ENCODE assay signal across 8 mouse cellular contexts in genomic region chr9:14614205-14614930, GRCm38 (mm10). TPM values are rescaled to one million over a fixed set of nuclear protein-coding genes. Genes with fewer than 3 reads are reported as not detected.
DNase-seq lines count a peak whose midpoint lies in the region; ATAC-seq lines count a peak whose summit lies in the region.

No protein-coding gene starts in this region.

- peak overlapping the region; percentile 87 for H3K4me3 ChIP-seq in intestine, embryonic 16.5 days (ENCODE audit: low read length)
- H3K4me3 ChIP-seq in lung, embryonic 15.5 days = peak overlapping the region; percentile 81

- peak overlapping the region; percentile 87 for H3K27ac ChIP-seq in intestine, embryonic 16.5 days (ENCODE audit: low read length)
- H3K27ac ChIP-seq in lung, embryonic 15.5 days = peak overlapping the region; percentile 82

- no peaks in the 10 kb centered on the region for H3K27me3 ChIP-seq in intestine, embryonic 16.5 days (replicated peaks; ENCODE audit: control insufficient read depth, insufficient read depth, low read length)
- no peaks in the 10 kb centered on the region for H3K27me3 ChIP-seq in lung, embryonic 15.5 days

- H3K9ac ChIP-seq in intestine, embryonic 16.5 days (ENCODE audit: low read depth, low read length) = peak overlapping the region; percentile 92
- peak overlapping the region; percentile 96 for H3K9ac ChIP-seq in lung, embryonic 15.5 days

- DNase-seq in left cerebral cortex, postnatal 25 days (ENCODE audit: low spot score in 2 of 2) = peak; percentile 13 to 23
- no peak for DNase-seq in left cerebral cortex, postnatal 14 days (ENCODE audit: low spot score in 2 of 2)
- peak; percentile 20 for DNase-seq in cerebellum, adult 8-10 months
- DNase-seq in gastrocnemius, postnatal 14 days = peak; percentile 43
- DNase-seq in right cerebral cortex, postnatal 10 days (ENCODE audit: low spot score in 2 of 2) = peak; percentile 35 to 49
- no peak for DNase-seq in spleen, postnatal 14 days (ENCODE audit: low spot score in 2 of 2)

- H3K4me2 ChIP-seq in intestine, embryonic 16.5 days (ENCODE audit: low read depth, low read length) = peak overlapping the region; percentile 77
- peak overlapping the region; percentile 81 for H3K4me2 ChIP-seq in lung, embryonic 15.5 days

- under 1% methylated on average over 45 of the region's 50 CpGs for WGBS in intestine, embryonic 16.5 days
- WGBS in lung, embryonic 15.5 days = under 1% methylated on average over 45 of the region's 50 CpGs

- H3K9me3 ChIP-seq in intestine, embryonic 16.5 days (ENCODE audit: control insufficient read depth, low read length) = no peaks in the 10 kb centered on the region
- H3K9me3 ChIP-seq in lung, embryonic 15.5 days = no peaks in the 10 kb centered on the region

- peak; percentile 75 for ATAC-seq in intestine, embryonic 16.5 days
- peak; percentile 58 for ATAC-seq in lung, embryonic 15.5 days (ENCODE audit: borderline replicate concordance, extremely low read depth, low FRiP score, low TSS enrichment)

- peaks cover 23% of the 10 kb centered on the region for H3K4me1 ChIP-seq in intestine, embryonic 16.5 days (ENCODE audit: control insufficient read depth, insufficient read depth, low read length)
- peaks cover 42% of the 10 kb centered on the region for H3K4me1 ChIP-seq in lung, embryonic 15.5 days

- no peaks in the 10 kb centered on the region for H3K36me3 ChIP-seq in intestine, embryonic 16.5 days (ENCODE audit: control insufficient read depth, insufficient read depth, low read length)
- H3K36me3 ChIP-seq in lung, embryonic 15.5 days = no peaks in the 10 kb centered on the region

- intact Hi-C loops in left cerebral cortex, postnatal 25 days (cut with DNase I) = no loop called here
- intact Hi-C loops in left cerebral cortex, postnatal 14 days (cut with DNase I) = no loop called here
- intact Hi-C loops in gastrocnemius, postnatal 14 days (cut with DNase I; ENCODE audit: low total_unique reads) = no loop called here

RNA-seq across cellular contexts. Expression of gene Amotl1, which starts 30.5 kb away (rescaled TPM):
- total RNA-seq in left cerebral cortex, postnatal 25 days (2021) = 10 to 100 TPM; 13.6 to 15.8 TPM
- total RNA-seq in left cerebral cortex, postnatal 14 days (2021) = 10 to 100 TPM; 12.9 to 15.8 TPM
- total RNA-seq in gastrocnemius, postnatal 14 days (2021) = 100 to 1,000 TPM; 264 to 270 TPM
- polyA plus RNA-seq in intestine, embryonic 16.5 days (2015; fragmentation: Nextera tagmentation; extraction: Ambion mirVana) = 8.1 and 8.4 TPM in 2 replicates
- polyA plus RNA-seq in lung, embryonic 15.5 days (2015; fragmentation: Nextera tagmentation; extraction: Ambion mirVana) = 17.7 and 19.1 TPM in 2 replicates

Comparison
In these comparisons a context has a peak if more than half of its experiments do, and no peak if none do; other contexts are left out.
1. DNase-seq: peak in left cerebral cortex, postnatal 25 days (2 of 2), cerebellum, adult 8-10 months (single experiment), gastrocnemius, postnatal 14 days (single experiment) and right cerebral cortex, postnatal 10 days (2 of 2); none in left cerebral cortex, postnatal 14 days (0 of 2) and spleen, postnatal 14 days (0 of 2).
2. RNA of gene Amotl1, which starts 30.5 kb away (total RNA-seq): 264 to 270 TPM in gastrocnemius, postnatal 14 days; 13.6 to 15.8 TPM in left cerebral cortex, postnatal 25 days and 12.9 to 15.8 TPM in left cerebral cortex, postnatal 14 days; every median in the first group is over 10 times any median in the second.